Comparison of ENCODE assay signal across 28 mouse cellular contexts in genomic region chr9:56860035-56860434, GRCm38 (mm10). TPM values are rescaled to one million over a fixed set of nuclear protein-coding genes. Genes with fewer than 3 reads are reported as not detected.
DNase-seq lines count a peak whose midpoint lies in the region; ATAC-seq and TF ChIP-seq lines count a peak whose summit lies in the region.
"Had no signal": no experiment of that assay in that cellular context is flagged by ENCODE, and none has a peak within 500 bp of the region (broad histone marks: within the 10 kb centered on the region; RNA-seq: fewer than 3 reads in every experiment).

No protein-coding gene starts in this region.

- H3K9me3 ChIP-seq in heart, postnatal 0 days (replicated peaks; ENCODE audit: control insufficient read depth, low read length) = no peaks in the 10 kb centered on the region
- no peaks in the 10 kb centered on the region for H3K9me3 ChIP-seq in intestine, embryonic 16.5 days (ENCODE audit: control insufficient read depth, low read length)
- H3K9me3 ChIP-seq in stomach, embryonic 16.5 days (replicated peaks; ENCODE audit: control insufficient read depth, low read length) = no peaks in the 10 kb centered on the region
- H3K9me3 ChIP-seq in midbrain, embryonic 14.5 days (ENCODE audit: control insufficient read depth, low read length) = no peaks in the 10 kb centered on the region
- H3K9me3 ChIP-seq: forebrain, embryonic 13.5 days; liver, embryonic 15.5 days had no signal

- H3K9ac ChIP-seq in heart, postnatal 0 days (replicated peaks; ENCODE audit: low read depth, low read length) = no peak overlapping the region
- H3K9ac ChIP-seq in intestine, embryonic 16.5 days (ENCODE audit: low read depth, low read length) = no peak overlapping the region
- H3K9ac ChIP-seq in stomach, embryonic 16.5 days (ENCODE audit: low read length) = 0 out of 2 replicates have a peak overlapping the region, but pooled peaks have one; percentile 11
- no peak overlapping the region for H3K9ac ChIP-seq in midbrain, embryonic 14.5 days (replicated peaks; ENCODE audit: low read length)
- H3K9ac ChIP-seq: forebrain, embryonic 13.5 days; hindbrain, embryonic 14.5 days; liver, embryonic 15.5 days; lung, embryonic 14.5 days had no signal

- H3K4me3 ChIP-seq in heart, postnatal 0 days (ENCODE audit: low read depth, low read length) = no peak overlapping the region
- peak overlapping the region; percentile 44 for H3K4me3 ChIP-seq in brown adipose tissue, adult 24 weeks (ENCODE audit: insufficient read depth, low read depth, low read length)
- no peak overlapping the region for H3K4me3 ChIP-seq in intestine, embryonic 16.5 days (ENCODE audit: low read length)
- H3K4me3 ChIP-seq in stomach, embryonic 16.5 days (replicated peaks; ENCODE audit: low read length) = no peak overlapping the region
- H3K4me3 ChIP-seq in midbrain, embryonic 14.5 days (replicated peaks; ENCODE audit: low read depth, low read length) = no peak overlapping the region
- H3K4me3 ChIP-seq: forebrain, embryonic 13.5 days; liver, embryonic 15.5 days had no signal

- H3K4me1 ChIP-seq in heart, postnatal 0 days (ENCODE audit: control insufficient read depth, insufficient read depth) = peaks cover 22% of the 10 kb centered on the region
- 0 out of 2 replicates have a peak, but pooled peaks cover 5% of the 10 kb centered on the region for H3K4me1 ChIP-seq in brown adipose tissue, adult 24 weeks (ENCODE audit: control insufficient read depth, insufficient read depth, insufficient read length, low read length)
- H3K4me1 ChIP-seq in intestine, embryonic 16.5 days (ENCODE audit: control insufficient read depth, insufficient read depth, low read length) = peaks cover 31% of the 10 kb centered on the region
- H3K4me1 ChIP-seq in stomach, embryonic 16.5 days (ENCODE audit: control insufficient read depth, insufficient read depth, low read length) = peaks cover 37% of the 10 kb centered on the region
- no peaks in the 10 kb centered on the region for H3K4me1 ChIP-seq in midbrain, embryonic 14.5 days (ENCODE audit: control insufficient read depth, insufficient read depth, low read length)
- H3K4me1 ChIP-seq: liver, embryonic 15.5 days had no signal

- H3K4me2 ChIP-seq in heart, postnatal 0 days (ENCODE audit: low read depth, low read length) = no peak overlapping the region
- H3K4me2 ChIP-seq in intestine, embryonic 16.5 days (ENCODE audit: low read depth, low read length) = peak overlapping the region; percentile 16; the same call in 1 of the 2 replicates
- H3K4me2 ChIP-seq in stomach, embryonic 16.5 days (ENCODE audit: low read depth, low read length) = 0 out of 2 replicates have a peak overlapping the region, but pooled peaks have one; percentile 17
- no peak overlapping the region for H3K4me2 ChIP-seq in midbrain, embryonic 14.5 days (ENCODE audit: low read length)
- H3K4me2 ChIP-seq: forebrain, embryonic 13.5 days; heart, embryonic 11.5 days; hindbrain, embryonic 14.5 days; liver, embryonic 15.5 days; lung, embryonic 14.5 days; midbrain, embryonic 11.5 days had no signal

- H3K27ac ChIP-seq in heart, postnatal 0 days (ENCODE audit: low read depth) = peak overlapping the region; percentile 44; the same call in 1 of the 2 replicates
- peak overlapping the region; percentile 46 for H3K27ac ChIP-seq in brown adipose tissue, adult 24 weeks (replicated peaks; ENCODE audit: low read depth, low read length)
- H3K27ac ChIP-seq in intestine, embryonic 16.5 days (ENCODE audit: low read length) = peak overlapping the region; percentile 82
- H3K27ac ChIP-seq in stomach, embryonic 16.5 days (ENCODE audit: low read length) = peak overlapping the region; percentile 50
- no peak overlapping the region for H3K27ac ChIP-seq in midbrain, embryonic 14.5 days (replicated peaks; ENCODE audit: low read depth, low read length)
- H3K27ac ChIP-seq: forebrain, embryonic 13.5 days; hindbrain, embryonic 14.5 days; liver, embryonic 15.5 days had no signal

- no peak for ATAC-seq in heart, postnatal 0 days (ENCODE audit: insufficient read depth, low read depth)
- no peak for ATAC-seq in intestine, embryonic 16.5 days
- ATAC-seq in stomach, embryonic 16.5 days (ENCODE audit: insufficient read depth, low FRiP score) = no peak
- ATAC-seq in midbrain, embryonic 14.5 days (ENCODE audit: low FRiP score, low TSS enrichment) = no peak
- ATAC-seq: activated CD4-positive, CD25-positive, alpha-beta regulatory T cell, adult 4 months; forebrain, embryonic 13.5 days had no signal

- no peak for TF ChIP-seq EP300 in heart, postnatal 0 days (IDR thresholded peaks at IDR 0.05; ENCODE audit: low read depth)

- no peak for DNase-seq in heart, postnatal 0 days (ENCODE audit: low spot score)
- no peak for DNase-seq in heart, adult 11 months
- DNase-seq in right cerebral cortex, adult 2 months (ENCODE audit: low spot score in 2 of 2) = no peak
- DNase-seq in midbrain, embryonic 14.5 days = no peak
- DNase-seq in testis, postnatal 14 days (ENCODE audit: low spot score) = no peak
- DNase-seq: adrenal gland, adult 2 months; adrenal gland, postnatal 36 days; cerebellum, adult 2 months; cerebellum, postnatal 14 days; gastrocnemius, postnatal 14 days; kidney, adult 9 months; layer of hippocampus, postnatal 36 days; retina, postnatal 1 day; thymus, adult 18-20 months; thymus, postnatal 25 days had no signal

- 31% methylated on average over 3 of the region's 3 CpGs for WGBS in heart, postnatal 0 days
- 67% methylated on average over 3 of the region's 3 CpGs for WGBS in intestine, embryonic 16.5 days
- 62% methylated on average over 3 of the region's 3 CpGs for WGBS in stomach, embryonic 16.5 days
- WGBS in midbrain, embryonic 14.5 days = 71% methylated on average over 3 of the region's 3 CpGs

- H3K27me3 ChIP-seq in heart, postnatal 0 days (ENCODE audit: control insufficient read depth, insufficient read depth, low read length) = no peaks in the 10 kb centered on the region
- no peaks in the 10 kb centered on the region for H3K27me3 ChIP-seq in intestine, embryonic 16.5 days (replicated peaks; ENCODE audit: control insufficient read depth, insufficient read depth, low read length)
- H3K27me3 ChIP-seq in stomach, embryonic 16.5 days (ENCODE audit: control insufficient read depth, insufficient read depth, low read length) = no peaks in the 10 kb centered on the region
- 0 out of 2 replicates have a peak, but pooled peaks cover 12% of the 10 kb centered on the region for H3K27me3 ChIP-seq in midbrain, embryonic 14.5 days (ENCODE audit: control insufficient read depth, insufficient read depth, low read length)

- TF ChIP-seq CTCF in heart, postnatal 0 days (IDR thresholded peaks at IDR 0.05; ENCODE audit: low read depth) = no peak

- no peaks in the 10 kb centered on the region for H3K36me3 ChIP-seq in heart, postnatal 0 days (replicated peaks; ENCODE audit: control insufficient read depth, insufficient read depth, low read length)
- no peaks in the 10 kb centered on the region for H3K36me3 ChIP-seq in intestine, embryonic 16.5 days (ENCODE audit: control insufficient read depth, insufficient read depth, low read length)
- no peaks in the 10 kb centered on the region for H3K36me3 ChIP-seq in stomach, embryonic 16.5 days (ENCODE audit: control insufficient read depth, insufficient read depth, low read length)
- no peaks in the 10 kb centered on the region for H3K36me3 ChIP-seq in midbrain, embryonic 14.5 days (ENCODE audit: control insufficient read depth, insufficient read depth, low read length)
- H3K36me3 ChIP-seq: liver, embryonic 15.5 days had no signal

RNA-seq across cellular contexts. Expression of gene Odf3l1, which starts 4.4 kb away (rescaled TPM):
- not detected in 2 replicates for total RNA-seq in heart, postnatal 0 days (2014; rRNA removed; ENCODE audit: low replicate concordance)
- polyA plus RNA-seq in heart, postnatal 0 days (2015; fragmentation: Nextera tagmentation; extraction: Ambion mirVana) = 0.12 and 0.36 TPM in 2 replicates
- 19.3 and 37.5 TPM in 2 replicates for polyA plus RNA-seq in brown adipose tissue, adult 24 weeks (2012; ENCODE audit: insufficient read depth, insufficient read length, missing spikeins)
- 1.4 and 1.5 TPM in 2 replicates for polyA plus RNA-seq in intestine, embryonic 16.5 days (2015; fragmentation: Nextera tagmentation; extraction: Ambion mirVana)
- polyA plus RNA-seq in stomach, embryonic 16.5 days (2015; fragmentation: Nextera tagmentation; extraction: Ambion mirVana) = 1.2 and 1.3 TPM in 2 replicates
- polyA plus RNA-seq in midbrain, embryonic 14.5 days (2014; fragmentation: Nextera tagmentation; extraction: Ambion mirVana) = not detected in 2 replicates
- total RNA-seq: heart, adult 18-20 months; layer of hippocampus, postnatal 36 days; liver, adult 2 months; megakaryocyte, adult 5-6 weeks had no signal
- polyA plus RNA-seq: activated CD4-positive, CD25-positive, alpha-beta regulatory T cell, adult 4 months; forebrain, embryonic 13.5 days; hindbrain, embryonic 14.5 days; midbrain, embryonic 11.5 days had no signal

RNA-seq across cellular contexts. Expression of gene Cspg4, which starts 4.8 kb away (rescaled TPM):
- total RNA-seq in heart, postnatal 0 days (2014; rRNA removed; ENCODE audit: low replicate concordance) = 62.4 and 93.5 TPM in 2 replicates
- 14.4 and 17.4 TPM in 2 replicates for polyA plus RNA-seq in heart, postnatal 0 days (2015; fragmentation: Nextera tagmentation; extraction: Ambion mirVana)
- polyA plus RNA-seq in brown adipose tissue, adult 24 weeks (2012; ENCODE audit: insufficient read depth, insufficient read length, missing spikeins) = 21.4 and 26.0 TPM in 2 replicates
- 17.4 and 18.2 TPM in 2 replicates for polyA plus RNA-seq in intestine, embryonic 16.5 days (2015; fragmentation: Nextera tagmentation; extraction: Ambion mirVana)
- polyA plus RNA-seq in stomach, embryonic 16.5 days (2015; fragmentation: Nextera tagmentation; extraction: Ambion mirVana) = 24.0 and 28.1 TPM in 2 replicates
- 4.1 TPM in 2 replicates for polyA plus RNA-seq in midbrain, embryonic 14.5 days (2014; fragmentation: Nextera tagmentation; extraction: Ambion mirVana)
- total RNA-seq: megakaryocyte, adult 5-6 weeks had no signal

Comparison
In these comparisons a context has a peak if more than half of its experiments do, and no peak if none do; other contexts are left out.
1. H3K4me2 ChIP-seq: peak in intestine, embryonic 16.5 days (single experiment) and stomach, embryonic 16.5 days (single experiment); none in heart, postnatal 0 days (single experiment) and midbrain, embryonic 14.5 days (single experiment).